Mouse (Mus musculus) lung, adult 2 months (tissue): ENCODE measurements at regions not wholly inside any gene's neighbourhood (a gene's known extent, or its start where the extent isn't known, plus 50 kb on each side); places are given as distances from the start of the nearest gene placed in this dataset.

Experiments used
- DNase-seq: peaks from one replicate; pipeline ENCODE4 v3.0.0; 2022
- H3K4me1 ChIP-seq: fragments of 200-500 bp; 2 replicates; pipeline ENCODE4 v1.6.1; 2011; ENCODE audit warnings: low read length; ENCODE audit not compliant: control insufficient read depth, insufficient read depth
- H3K4me3 ChIP-seq: fragments of 200-500 bp; replicated peaks from 2 replicates; pipeline ENCODE3; 2011; ENCODE audit warnings: low read depth, mild to moderate bottlenecking, control low read depth, low read length; ENCODE audit errors: extremely low read depth
- CTCF ChIP-seq: fragments of 200-500 bp; IDR thresholded peaks from 2 replicates; pipeline ENCODE4 v1.5.1; 2011; ENCODE audit warnings: mild to moderate bottlenecking, low read length, control low read depth; ENCODE audit not compliant: insufficient read depth
- POLR2A ChIP-seq: fragments of 200-500 bp; IDR thresholded peaks from 2 replicates; pipeline ENCODE4 v1.6.1; 2011; ENCODE audit warnings: low read depth, mild to moderate bottlenecking, control low read depth, low read length, borderline replicate concordance; ENCODE audit errors: extremely low read depth
- WGBS: fragments of 180-500 bp; shearing (Covaris S2); methylation state at CpG from one replicate; pipeline ENCODE4 v1.1.7; 2018; 5-methylcytosine and 5-hydroxymethylcytosine counted together

DNA sequence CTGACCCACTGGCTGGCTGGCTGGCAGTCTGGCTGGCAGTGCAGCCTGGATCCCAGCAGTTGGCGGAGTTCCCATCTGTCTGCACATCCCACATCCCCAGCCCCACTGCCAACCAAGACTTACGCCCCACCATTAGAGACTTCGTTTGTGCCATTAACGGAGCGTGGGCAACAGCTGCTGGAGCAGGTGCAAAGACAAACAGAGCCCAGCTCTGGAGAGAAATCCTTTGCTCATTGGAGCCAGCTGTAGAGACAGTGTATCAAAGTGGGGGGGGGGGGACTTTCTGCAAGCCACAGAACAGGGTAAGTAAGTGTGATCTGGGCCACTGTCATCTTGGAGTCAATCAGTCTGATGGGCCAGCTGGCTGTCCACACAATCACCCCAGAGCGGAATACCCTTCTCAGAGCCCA lies 52.3 kb downstream of the Rplp1 start:
- DNase-seq = no peak
- no peak for TF ChIP-seq POLR2A
- no peak for TF ChIP-seq CTCF
- H3K4me1 ChIP-seq = peaks cover 5% of the 10 kb centered on the region
- 74% methylated on average over 6 of the region's 6 CpGs for WGBS
- no peak overlapping the region for H3K4me3 ChIP-seq

DNA sequence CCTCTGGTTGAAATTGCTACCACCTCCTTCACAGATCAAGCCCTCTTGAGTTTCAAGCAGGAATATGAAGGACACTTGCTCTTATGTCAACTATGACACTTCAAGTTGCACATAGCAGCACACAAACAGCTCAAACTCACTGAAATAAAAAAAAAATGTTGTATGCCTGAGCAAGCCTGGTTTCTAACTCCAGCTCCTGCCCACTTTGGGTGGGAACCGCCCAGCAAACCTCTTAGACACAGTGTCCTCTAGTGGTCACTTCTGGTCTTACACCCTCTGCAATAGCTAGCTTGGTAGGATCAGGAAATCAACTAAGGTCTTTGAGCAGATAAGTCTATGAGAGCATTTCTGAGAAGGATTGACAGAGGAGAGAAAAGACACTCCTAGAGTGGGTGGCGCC lies 54.2 kb downstream of the Rplp1 start:
- DNase-seq = peak; percentile 58
- Histone ChIP-seq H3K4me1 (peaks cover 5% of the 10 kb centered on the region), H3K4me3 (no peak overlapping the region)
- peak; percentile 87 for TF ChIP-seq CTCF
- TF ChIP-seq POLR2A = no peak
- WGBS = 11% methylated on average over 2 of the region's 2 CpGs

DNA sequence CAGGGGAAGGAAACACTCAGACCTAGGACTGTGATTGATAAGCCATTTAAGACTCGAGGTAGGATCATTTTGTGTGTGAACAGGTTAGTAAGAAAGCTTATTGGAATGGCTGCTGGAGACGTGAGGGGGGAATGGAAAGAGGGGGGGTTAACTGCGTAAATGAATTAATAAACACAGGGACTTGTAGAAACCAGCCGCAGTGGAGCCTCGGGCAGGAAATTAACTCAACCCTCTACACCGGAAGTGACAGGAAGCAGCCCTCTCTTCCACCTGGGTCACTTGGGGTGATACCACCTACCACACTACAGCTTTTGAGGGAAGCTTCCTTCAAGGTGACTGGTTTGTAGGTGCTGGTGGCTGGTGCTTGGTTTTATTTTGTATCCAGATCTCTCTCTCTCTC lies 54.9 kb downstream of the Rplp1 start:
- no peak for TF ChIP-seq CTCF
- TF ChIP-seq POLR2A = no peak
- peaks cover 5% of the 10 kb centered on the region for H3K4me1 ChIP-seq
- no peak overlapping the region for H3K4me3 ChIP-seq
- no peak for DNase-seq
- WGBS = 9% methylated on average over 6 of the region's 6 CpGs

DNA sequence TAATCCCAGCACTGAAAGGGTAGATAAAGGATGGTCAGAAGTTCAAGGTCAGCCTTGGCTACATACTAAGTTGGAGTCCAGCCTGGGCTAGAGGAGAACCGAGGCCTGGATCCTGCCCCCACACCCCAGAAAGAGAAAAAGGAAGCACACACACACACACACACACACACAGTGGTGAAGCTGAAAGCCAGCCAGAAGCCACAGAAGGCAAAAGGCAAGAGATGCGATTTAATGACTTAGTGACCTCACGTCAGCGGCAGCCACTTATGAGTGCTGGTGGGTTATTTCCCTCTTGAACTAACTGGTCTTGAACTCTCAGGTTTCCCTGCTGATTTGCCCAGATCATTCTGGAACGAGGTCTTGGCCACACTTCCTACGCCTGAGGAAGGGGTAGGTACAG lies 56.5 kb downstream of the Rplp1 start:
- Histone ChIP-seq H3K4me1 (peaks cover 5% of the 10 kb centered on the region), H3K4me3 (no peak overlapping the region)
- TF ChIP-seq CTCF (no peak), POLR2A (no peak)
- WGBS = 60% methylated on average over 6 of the region's 6 CpGs
- DNase-seq = no peak

DNA sequence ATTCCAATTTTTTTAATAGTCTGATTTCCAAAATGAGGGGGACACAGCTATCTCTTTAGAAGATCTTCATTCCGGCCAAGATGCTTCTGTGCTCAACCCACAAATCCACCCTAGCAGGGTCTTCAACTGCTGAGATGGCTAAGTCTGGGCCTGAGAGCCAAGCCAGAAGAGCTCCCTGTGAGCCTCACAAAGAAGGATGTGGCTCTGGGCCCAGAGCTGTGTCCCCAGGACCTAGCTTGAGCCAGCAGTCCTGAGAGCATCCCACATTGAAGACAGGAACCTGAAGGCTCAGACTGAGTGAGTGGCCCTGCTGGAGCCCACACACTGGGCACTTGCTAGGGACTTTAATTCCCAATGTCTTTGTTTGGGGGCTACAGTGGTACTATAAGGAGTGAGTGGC lies 57.7 kb downstream of the Rplp1 start:
- peaks cover 5% of the 10 kb centered on the region for H3K4me1 ChIP-seq
- no peak overlapping the region for H3K4me3 ChIP-seq
- 96% methylated on average over 1 of the region's 1 CpGs for WGBS
- DNase-seq = no peak
- no peak for TF ChIP-seq POLR2A
- no peak for TF ChIP-seq CTCF

DNA sequence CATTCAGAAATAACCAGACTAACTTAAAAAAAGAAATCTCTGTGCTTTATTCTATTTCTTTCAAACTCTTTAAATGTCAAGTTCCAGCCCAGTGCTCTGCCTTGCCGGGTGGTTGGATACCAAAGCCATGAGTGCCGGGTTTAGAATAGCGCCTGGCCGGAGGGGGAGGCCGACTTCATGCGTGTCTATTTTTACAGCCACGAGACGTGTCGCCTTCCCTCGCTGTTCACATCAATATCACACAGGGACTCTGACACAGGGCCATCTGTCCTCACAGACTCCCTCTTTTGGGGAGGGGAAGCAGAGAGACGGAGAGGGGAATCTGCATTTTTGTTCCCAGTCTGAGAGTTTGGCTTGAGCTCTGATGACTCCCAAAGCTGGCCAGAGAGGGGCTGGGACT lies 58.7 kb downstream of the Rplp1 start:
- DNase-seq = no peak
- 72% methylated on average over 11 of the region's 11 CpGs for WGBS

DNA sequence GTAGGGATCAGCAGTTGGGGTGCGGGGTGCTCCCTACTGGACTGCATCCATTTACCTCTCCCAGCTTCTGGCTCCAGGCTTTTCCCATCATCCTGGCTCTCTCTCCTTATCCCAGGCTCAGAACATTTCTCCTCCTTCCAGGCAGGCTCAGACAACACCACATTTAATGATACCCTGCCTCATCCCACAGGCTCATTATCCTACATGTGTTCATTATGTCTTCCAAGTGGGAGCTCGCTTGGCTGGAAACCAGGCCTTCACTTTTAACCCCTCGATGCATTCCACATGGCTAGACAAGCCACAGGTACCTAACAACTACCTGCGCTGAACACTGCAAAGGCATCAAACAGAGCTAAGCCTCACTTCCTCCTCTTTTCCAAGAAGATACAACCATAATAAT lies 60.5 kb downstream of the Rplp1 start:
- no peak for DNase-seq
- Histone ChIP-seq H3K4me1 (no peaks in the 10 kb centered on the region), H3K4me3 (no peak overlapping the region)
- TF ChIP-seq POLR2A (no peak), CTCF (no peak)
- WGBS = 82% methylated on average over 4 of the region's 4 CpGs

More for the DNA sequence above, 58.7 kb downstream of the Rplp1 start:
- Histone ChIP-seq H3K4me3 (no peak overlapping the region), H3K4me1 (peaks cover 5% of the 10 kb centered on the region)
- no peak for TF ChIP-seq CTCF
- TF ChIP-seq POLR2A = no peak

DNA sequence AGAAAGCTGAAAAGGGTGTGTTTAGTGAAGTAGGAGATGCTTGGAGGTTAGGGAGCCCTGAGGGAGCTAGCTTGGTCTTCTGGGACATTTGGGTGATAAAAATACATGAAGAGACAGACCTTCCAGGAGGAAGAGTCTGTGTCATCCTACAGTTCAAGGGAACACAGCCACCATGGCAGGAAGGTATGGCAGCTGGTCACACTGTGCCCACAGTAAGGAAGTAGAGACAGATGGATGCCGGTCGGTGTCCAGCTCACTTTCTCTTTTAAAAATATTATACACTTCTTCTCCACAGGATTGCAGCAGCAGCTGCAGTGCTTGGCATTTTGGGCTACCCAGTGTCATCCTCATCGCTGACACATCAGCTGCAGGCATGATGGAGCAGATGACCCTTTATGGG lies 63.0 kb downstream of the Rplp1 start:
- no peak for DNase-seq
- Histone ChIP-seq H3K4me3 (no peak overlapping the region), H3K4me1 (no peaks in the 10 kb centered on the region)
- 95% methylated on average over 3 of the region's 3 CpGs for WGBS
- TF ChIP-seq CTCF (no peak), POLR2A (no peak)

DNA sequence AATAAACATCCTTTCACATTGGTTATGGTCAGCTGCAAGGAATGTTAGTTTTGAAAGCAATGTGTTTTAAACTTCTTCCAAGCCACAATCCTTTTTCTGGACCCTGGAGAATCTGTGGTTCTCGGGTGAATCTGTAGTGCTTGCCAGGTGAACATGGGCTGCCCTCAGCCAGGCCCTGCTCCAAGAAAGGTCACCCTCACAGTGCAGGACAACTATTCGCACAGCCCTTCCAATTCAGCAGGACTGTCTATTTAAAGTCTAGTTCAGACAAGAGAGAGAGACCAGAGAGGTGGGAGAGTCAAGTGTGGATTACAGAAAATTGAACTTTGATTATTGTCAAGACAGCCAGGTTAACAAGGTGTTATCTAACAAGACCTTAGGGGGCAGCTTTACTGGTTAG lies 65.9 kb downstream of the Rplp1 start:
- 65% methylated on average over 2 of the region's 2 CpGs for WGBS
- Histone ChIP-seq H3K4me1 (no peaks in the 10 kb centered on the region), H3K4me3 (no peak overlapping the region)
- no peak for DNase-seq
- TF ChIP-seq POLR2A (no peak), CTCF (no peak)

DNA sequence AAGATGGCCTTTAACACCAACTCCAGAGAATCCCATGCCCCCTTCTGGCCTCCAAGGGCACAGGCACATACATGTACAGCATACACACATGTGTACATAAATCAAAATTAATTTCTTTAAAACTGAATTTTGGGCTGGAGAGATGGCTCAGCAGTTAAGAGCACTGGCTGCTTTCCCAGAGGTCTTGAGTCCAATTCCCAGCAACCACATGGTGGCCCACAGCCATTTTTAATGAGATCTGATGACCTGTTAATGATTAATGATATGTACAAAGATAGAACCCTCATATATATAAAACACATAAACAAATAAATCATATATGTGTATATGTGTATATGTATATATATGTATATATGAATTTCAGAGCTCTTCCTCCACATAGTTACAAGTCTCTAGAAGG lies 66.8 kb downstream of the Rplp1 start:
- Histone ChIP-seq H3K4me1 (no peaks in the 10 kb centered on the region), H3K4me3 (no peak overlapping the region)
- TF ChIP-seq POLR2A = no peak
- no peak for TF ChIP-seq CTCF
- no peak for DNase-seq

DNA sequence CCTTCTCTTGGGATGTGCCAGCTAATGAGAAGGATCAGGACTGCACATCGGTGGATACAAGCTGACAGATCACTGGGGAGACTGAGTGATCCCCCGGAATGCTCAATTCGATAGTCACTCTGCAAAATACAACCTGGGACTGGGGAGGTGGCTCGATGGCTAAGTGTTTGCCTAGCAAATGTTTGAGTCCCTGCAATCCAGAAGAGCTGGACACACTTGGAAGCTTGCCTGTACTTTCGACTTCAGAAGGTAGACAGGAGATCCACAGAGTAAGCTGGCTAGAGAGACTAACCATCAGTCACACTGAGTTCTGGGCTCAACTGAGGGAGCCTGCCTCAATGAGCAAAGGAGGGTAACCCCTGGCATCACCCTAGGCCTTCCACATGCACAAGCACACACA lies 69.7 kb downstream of the Rplp1 start:
- DNase-seq = peak; percentile 16
- WGBS = 68% methylated on average over 5 of the region's 5 CpGs
- no peak for TF ChIP-seq CTCF
- no peak for TF ChIP-seq POLR2A
- Histone ChIP-seq H3K4me3 (no peak overlapping the region), H3K4me1 (no peaks in the 10 kb centered on the region)
